Mouse (Mus musculus): ENCODE data around the gene 9330182O14Rik. TPM values are rescaled to one million over a fixed set of nuclear protein-coding genes. Genes with fewer than 3 reads are reported as not detected.

The 9330182O14Rik gene
- polyA plus RNA-seq (2014; fragmentation: Illumina TruSeq; extraction: RNeasy Lipid Tissue Mini Kit (QIAGEN cat#74804); ENCODE audit: low replicate concordance) = not detected

DNA sequence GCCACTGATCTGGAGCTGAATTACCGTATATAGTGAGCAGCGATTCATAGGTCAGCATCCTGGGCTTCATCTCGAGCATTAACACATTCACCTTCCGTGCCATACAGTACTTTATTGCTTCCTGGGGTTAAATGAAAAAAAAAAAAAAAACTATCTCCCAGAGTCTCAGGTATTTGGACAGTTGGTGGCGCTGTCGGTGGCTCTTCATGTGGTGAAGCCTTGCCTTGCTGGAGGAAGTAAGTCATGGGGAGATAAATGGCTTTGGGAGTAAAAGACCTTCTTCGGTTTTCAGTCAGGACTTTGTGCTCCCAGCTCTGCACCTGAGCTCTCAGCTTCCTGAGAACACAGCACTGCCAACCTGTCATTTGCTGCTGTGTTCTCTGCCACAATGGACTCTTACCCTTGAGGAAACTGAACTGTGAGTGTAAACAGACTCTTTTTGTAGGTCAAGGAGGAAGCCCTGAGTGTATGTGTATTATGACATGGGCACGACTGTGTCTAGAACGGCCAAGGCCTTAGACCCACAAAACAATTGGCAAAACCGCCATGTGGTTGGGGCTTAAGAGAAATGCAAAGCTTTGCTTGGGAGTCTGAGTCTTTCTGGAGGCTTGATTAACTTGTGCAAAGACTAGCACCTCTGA is at the start of gene 9330182O14Rik:
Gene 9330182O14Rik, plus strand, starts transcription at position 214 of the 641 bp plus-strand sequence.

